Mouse (Mus musculus) MEL (cell line): ENCODE measurements around the gene Slc35e4.
A peak's percentile ranks its signal among the peaks of the same experiment; 100 is the strongest.

ENCODE experiments used
- CTCF ChIP-seq, 3 experiments: IDR thresholded peaks in 2 of 3; conservative IDR thresholded peaks in 1 of 3; 2 replicates each; pipeline ENCODE4 v1.5.1; 2011 to 2012; ENCODE audit warnings: low read length in 3 of 3, low read depth in 2 of 3, mild to moderate bottlenecking in 2 of 3, improper control_type of control experiment in 1 of 3, inconsistent platforms in 1 of 3, mixed read lengths in 1 of 3, moderate library complexity in 1 of 3; ENCODE audit not compliant: control insufficient read depth in 1 of 3, insufficient read depth in 1 of 3, poor library complexity in 1 of 3, severe bottlenecking in 1 of 3
- RAD21 ChIP-seq: IDR thresholded peaks from 2 replicates; pipeline ENCODE4 v1.6.1; 2011; ENCODE audit warnings: mild to moderate bottlenecking, low read depth, low read length, improper control_type of control experiment
- RCOR1 ChIP-seq: IDR thresholded peaks from 2 replicates; pipeline ENCODE4 v1.6.1; 2012; ENCODE audit warnings: low read depth, mild to moderate bottlenecking, inconsistent platforms, low read length, improper control_type of control experiment
- SIN3A ChIP-seq: IDR thresholded peaks from 2 replicates; pipeline ENCODE4 v1.6.1; 2012; ENCODE audit warnings: low read length, improper control_type of control experiment, inconsistent platforms
- TCF12 ChIP-seq: IDR thresholded peaks from 2 replicates; pipeline ENCODE4 v1.6.1; 2014; ENCODE audit warnings: low read depth, mild to moderate bottlenecking, inconsistent platforms, low read length, improper control_type of control experiment, moderate library complexity

DNA sequence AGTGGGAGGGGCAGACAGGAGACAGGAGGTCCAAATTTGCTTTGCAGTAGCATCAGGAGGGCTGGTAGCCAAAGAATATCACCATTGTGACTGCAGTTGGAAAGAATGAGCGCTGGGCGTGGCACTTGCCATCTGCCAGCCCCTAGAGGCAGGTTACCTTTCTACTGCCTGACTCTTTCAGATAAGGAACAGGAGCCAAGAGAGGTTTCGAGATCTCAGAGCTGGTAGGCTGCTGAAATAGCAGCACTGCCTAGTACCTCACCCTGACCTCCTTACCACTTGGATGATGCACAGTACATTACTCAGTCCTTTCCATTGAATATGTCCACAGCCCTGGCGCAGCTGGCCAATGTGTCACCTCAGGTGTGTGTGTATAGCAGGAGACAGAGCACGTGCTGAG, 27.1 kb downstream of the Slc35e4 start:
- TF ChIP-seq RAD21 (no peak), SIN3A (no peak), RCOR1 (0 out of 2 replicates have a peak, but pooled peaks have one; percentile 16), CTCF (IDR thresholded peaks at IDR 0.05 in 2 of 3, conservative IDR thresholded peaks at IDR 0.05 in 1 of 3; ENCODE audit: control insufficient read depth in 1 of 3, insufficient read depth in 1 of 3, low read depth in 2 of 3, low read length in 3 of 3, poor library complexity in 1 of 3, severe bottlenecking in 1 of 3) (no peak), TCF12 (peak; percentile 75)
